Mouse (Mus musculus): ENCODE data around the gene Pym1. TPM values are rescaled to one million over a fixed set of nuclear protein-coding genes. Genes with fewer than 3 reads are reported as not detected.
A peak's percentile ranks its signal among the peaks of the same experiment; 100 is the strongest.

The Pym1 gene
- polyA plus RNA-seq, 1 experiment from 2014 or later, result 51.2 TPM

DNA sequence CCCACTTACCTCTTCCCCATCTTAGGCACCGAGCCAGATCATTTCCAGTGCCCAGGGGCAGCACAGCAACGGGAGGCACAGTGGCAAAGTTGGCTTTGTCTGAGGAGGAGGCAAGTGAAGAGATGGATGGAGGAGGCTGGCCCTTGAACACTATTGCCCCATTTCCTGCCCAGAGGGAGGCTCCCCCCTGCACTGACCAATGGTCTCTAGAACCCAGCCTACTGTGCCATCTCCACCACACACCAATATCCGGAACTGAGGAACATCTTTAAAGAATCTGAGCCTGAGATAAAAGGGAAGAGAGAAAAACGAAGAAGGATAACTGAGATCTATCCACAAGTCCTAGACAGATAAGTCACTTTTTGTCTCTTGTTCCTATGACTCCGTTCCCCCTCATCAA, 19.6 kb upstream of the Pym1 start:
- ATAC-seq (ENCODE audit: low FRiP score), result no peak
- Histone ChIP-seq H3K4me2 (no peak overlapping the region), H3K9me3 (no peaks in the 10 kb centered on the region), H3K4me3 (replicated peaks) (no peak overlapping the region), H3K27me3 (peaks cover 4% of the 10 kb centered on the region; the same call in 1 of the 2 replicates), H3K4me1 (no peaks in the 10 kb centered on the region), H3K27ac (no peak overlapping the region), H3K36me3 (replicated peaks) (no peaks in the 10 kb centered on the region), H3K9ac (no peak overlapping the region)
- 87% methylated on average over 5 of the region's 5 CpGs for WGBS

GRCm38 (mm10) chr10:128731002-128731433, 16.7 kb upstream of the Pym1 start:
- H3K4me1 ChIP-seq, result no peaks in the 10 kb centered on the region
- no peak overlapping the region for H3K4me3 ChIP-seq (replicated peaks)
- H3K27me3 ChIP-seq, result peaks cover 4% of the 10 kb centered on the region; the same call in 1 of the 2 replicates
- H3K36me3 ChIP-seq (replicated peaks), result no peaks in the 10 kb centered on the region
- peak; percentile 60 for ATAC-seq (ENCODE audit: low FRiP score)
- no peak overlapping the region for H3K9ac ChIP-seq
- H3K4me2 ChIP-seq, result peak overlapping the region; percentile 31; the same call in 1 of the 2 replicates
- H3K9me3 ChIP-seq, result no peaks in the 10 kb centered on the region
- H3K27ac ChIP-seq, result no peak overlapping the region
- 16% methylated on average over 10 of the region's 10 CpGs for WGBS

GRCm38 (mm10) chr10:128731992-128732391, 15.7 kb upstream of the Pym1 start:
- Histone ChIP-seq H3K9me3 (no peaks in the 10 kb centered on the region), H3K36me3 (replicated peaks) (no peaks in the 10 kb centered on the region), H3K4me3 (replicated peaks) (no peak overlapping the region), H3K27me3 (peaks cover 4% of the 10 kb centered on the region; the same call in 1 of the 2 replicates), H3K4me1 (no peaks in the 10 kb centered on the region), H3K27ac (no peak overlapping the region), H3K4me2 (no peak overlapping the region), H3K9ac (no peak overlapping the region)
- ATAC-seq (ENCODE audit: low FRiP score), result no peak

DNA sequence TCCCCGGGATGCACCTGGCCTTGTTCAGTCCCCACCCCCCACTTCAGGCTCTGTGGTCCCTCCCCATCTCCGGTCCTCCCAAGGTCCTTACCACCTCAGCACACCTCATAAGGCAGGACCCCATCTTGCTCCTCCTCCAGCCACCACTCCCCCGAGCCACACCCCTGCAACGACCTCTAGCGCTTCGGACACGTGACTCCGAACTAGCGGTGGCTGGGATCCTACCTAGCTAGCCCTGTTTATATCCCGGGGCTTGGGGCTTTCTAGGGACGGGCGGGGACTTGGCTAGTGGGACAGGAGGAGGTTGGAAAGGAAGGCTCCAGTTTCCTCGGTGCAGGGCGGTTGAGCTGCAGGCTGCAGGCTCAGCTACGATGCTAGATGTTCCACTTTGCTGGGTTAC, 10.3 kb upstream of the Pym1 start:
- no peaks in the 10 kb centered on the region for H3K36me3 ChIP-seq (replicated peaks)
- H3K4me2 ChIP-seq, result peak overlapping the region; percentile 43
- H3K27me3 ChIP-seq, result peaks cover 12% of the 10 kb centered on the region
- no peak for ATAC-seq (ENCODE audit: low FRiP score)
- 3% methylated on average over 15 of the region's 15 CpGs for WGBS
- no peak overlapping the region; the same call in 1 of the 2 replicates for H3K4me3 ChIP-seq (replicated peaks)
- H3K27ac ChIP-seq, result no peak overlapping the region
- H3K9me3 ChIP-seq, result no peaks in the 10 kb centered on the region
- peaks cover 5% of the 10 kb centered on the region for H3K4me1 ChIP-seq
- no peak overlapping the region for H3K9ac ChIP-seq

DNA sequence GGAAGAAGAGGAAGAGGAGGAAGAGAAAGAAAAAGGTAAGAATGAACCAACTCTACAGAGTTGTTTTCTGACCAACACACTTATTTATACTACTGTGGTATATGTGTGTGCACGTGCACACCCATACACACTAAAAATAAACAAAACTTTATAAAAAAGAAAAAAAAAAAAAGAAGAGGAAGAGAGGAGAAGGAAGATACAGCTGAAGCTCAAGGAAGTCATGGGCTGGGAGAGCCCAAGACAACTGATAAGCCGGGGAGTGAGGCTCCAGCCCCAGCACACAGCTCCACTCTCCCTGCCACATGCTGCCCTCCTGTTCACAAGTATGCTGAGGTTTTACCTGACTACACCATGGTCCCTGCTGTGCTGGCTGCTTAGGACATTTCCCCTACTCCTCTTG, 7.4 kb upstream of the Pym1 start:
- Histone ChIP-seq H3K9ac (no peak overlapping the region), H3K27ac (no peak overlapping the region), H3K9me3 (no peaks in the 10 kb centered on the region), H3K36me3 (replicated peaks) (no peaks in the 10 kb centered on the region), H3K27me3 (peaks cover 40% of the 10 kb centered on the region), H3K4me2 (no peak overlapping the region), H3K4me3 (replicated peaks) (no peak overlapping the region), H3K4me1 (peaks cover 19% of the 10 kb centered on the region)
- no peak for ATAC-seq (ENCODE audit: low FRiP score)
- WGBS, result 70% methylated on average over 2 of the region's 2 CpGs

DNA sequence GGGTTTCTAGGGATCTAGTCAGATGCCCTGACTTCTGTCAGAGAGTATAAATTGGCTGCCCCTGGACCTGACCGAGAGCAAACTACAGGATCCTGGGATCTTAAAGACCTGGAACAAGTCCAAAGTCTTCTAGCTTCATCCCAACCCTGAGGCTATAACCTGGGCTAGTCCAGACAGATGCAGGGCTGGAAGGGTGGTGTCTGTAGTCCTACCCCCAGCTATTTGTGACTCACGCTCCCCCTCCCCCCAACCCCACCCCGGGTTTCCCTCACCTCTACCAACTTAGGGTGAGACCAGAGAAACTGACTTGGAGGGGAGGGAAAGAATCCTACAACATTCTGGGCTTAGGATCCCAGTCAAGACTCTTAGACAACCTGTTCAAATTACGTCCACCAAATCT, 5.1 kb upstream of the Pym1 start:
- Histone ChIP-seq H3K9ac (no peak overlapping the region), H3K27ac (no peak overlapping the region), H3K4me1 (peaks cover 14% of the 10 kb centered on the region), H3K36me3 (replicated peaks) (no peaks in the 10 kb centered on the region), H3K27me3 (peaks cover 49% of the 10 kb centered on the region), H3K9me3 (no peaks in the 10 kb centered on the region), H3K4me3 (replicated peaks) (no peak overlapping the region), H3K4me2 (peak overlapping the region; percentile 93; the same call in 1 of the 2 replicates)
- 50% methylated on average over 4 of the region's 4 CpGs for WGBS
- no peak for ATAC-seq (ENCODE audit: low FRiP score)

GRCm38 (mm10) chr10:128743235-128743634, 4.5 kb upstream of the Pym1 start:
- H3K27ac ChIP-seq, result no peak overlapping the region
- peak overlapping the region; percentile 58 for H3K4me3 ChIP-seq (replicated peaks)
- H3K4me1 ChIP-seq, result peaks cover 14% of the 10 kb centered on the region
- H3K27me3 ChIP-seq, result peaks cover 49% of the 10 kb centered on the region
- ATAC-seq (ENCODE audit: low FRiP score), result no peak
- peak overlapping the region; percentile 93 for H3K4me2 ChIP-seq
- 8% methylated on average over 7 of the region's 7 CpGs for WGBS
- H3K36me3 ChIP-seq (replicated peaks), result no peaks in the 10 kb centered on the region
- 0 out of 2 replicates have a peak overlapping the region, but pooled peaks have one; percentile 74 for H3K9ac ChIP-seq
- H3K9me3 ChIP-seq, result no peaks in the 10 kb centered on the region

DNA sequence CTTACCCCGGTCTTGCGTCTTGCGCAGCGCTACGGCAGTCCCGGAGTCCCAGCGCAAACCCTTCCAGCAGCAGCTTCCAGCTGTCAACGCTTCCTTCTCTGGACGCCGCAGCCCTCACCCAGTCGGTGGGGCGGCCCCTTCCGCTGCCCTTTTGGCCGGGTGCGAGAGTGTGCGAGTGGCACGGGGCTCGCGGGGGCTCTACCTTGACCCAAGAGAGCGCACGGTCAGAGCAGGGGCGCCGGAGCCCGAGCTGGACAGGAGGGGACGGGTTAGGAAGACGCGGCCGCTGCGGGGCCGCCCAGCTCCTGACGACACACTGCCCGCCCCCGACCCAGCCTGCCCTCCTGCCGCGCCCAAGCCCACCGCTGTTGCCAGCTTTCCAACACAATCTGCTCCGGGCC, 3.9 kb upstream of the Pym1 start:
- Histone ChIP-seq H3K4me1 (peaks cover 14% of the 10 kb centered on the region), H3K27ac (no peak overlapping the region), H3K9me3 (no peaks in the 10 kb centered on the region), H3K4me2 (peak overlapping the region; percentile 93), H3K9ac (peak overlapping the region; percentile 74), H3K36me3 (replicated peaks) (no peaks in the 10 kb centered on the region), H3K27me3 (peaks cover 49% of the 10 kb centered on the region), H3K4me3 (replicated peaks) (peak overlapping the region; percentile 58)
- under 1% methylated on average over 34 of the region's 37 CpGs for WGBS
- no peak for ATAC-seq (ENCODE audit: low FRiP score)

DNA sequence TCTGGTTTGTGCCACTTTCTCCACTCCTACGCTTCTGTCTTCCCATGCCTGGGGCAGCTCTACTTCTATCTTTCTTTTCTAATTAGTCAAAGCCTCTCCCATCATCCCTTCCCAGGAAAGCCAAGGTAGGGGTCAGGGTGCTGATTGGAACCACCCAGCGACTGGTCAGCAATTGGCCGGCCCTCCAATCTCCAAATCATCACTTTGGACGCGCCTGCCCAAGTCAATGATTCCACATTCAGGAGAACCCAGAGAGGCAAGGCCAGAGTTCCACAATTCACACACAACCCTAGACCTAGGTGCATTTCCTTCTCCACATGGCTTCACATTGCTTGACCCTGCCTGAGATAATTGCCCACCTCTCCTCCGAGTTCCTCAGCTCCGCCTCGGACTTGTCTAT, 3.5 kb upstream of the Pym1 start:
- Histone ChIP-seq H3K9ac (peak overlapping the region; percentile 74), H3K27me3 (peaks cover 49% of the 10 kb centered on the region), H3K4me3 (replicated peaks) (peak overlapping the region; percentile 58), H3K4me2 (peak overlapping the region; percentile 93), H3K27ac (no peak overlapping the region), H3K4me1 (peaks cover 19% of the 10 kb centered on the region), H3K36me3 (replicated peaks) (no peaks in the 10 kb centered on the region), H3K9me3 (no peaks in the 10 kb centered on the region)
- no peak for ATAC-seq (ENCODE audit: low FRiP score)
- WGBS, result 8% methylated on average over 8 of the region's 8 CpGs

- ATAC-seq (ENCODE audit: low FRiP score), result no peak
- H3K4me2 ChIP-seq, result peak within 1 kb of the TSS; percentile 93
- no peak within 1 kb of the TSS for H3K27ac ChIP-seq
- H3K4me1 ChIP-seq, result peaks cover 26% of the 10 kb centered on the region
- peaks cover 49% of the 10 kb centered on the region for H3K27me3 ChIP-seq
- H3K9me3 ChIP-seq, result no peaks in the 10 kb centered on the region
- H3K36me3 ChIP-seq (replicated peaks), result no peaks in the 10 kb centered on the region
- WGBS, result 23% methylated on average over 18 of the region's 18 CpGs
- H3K9ac ChIP-seq, result peak within 1 kb of the TSS; percentile 74
- peak within 1 kb of the TSS; percentile 58 for H3K4me3 ChIP-seq (replicated peaks)
These were observed 2.7 kb upstream of the Pym1 start, which contains the start of gene Dgka for GRCm38 (mm10) chr10:128744680-128745601. Gene Dgka (minus strand): TSS chr10:128744855.

- ATAC-seq (ENCODE audit: low FRiP score), result no peak
- WGBS, result 92% methylated on average over 10 of the region's 10 CpGs
- Histone ChIP-seq H3K36me3 (replicated peaks) (no peaks in the 10 kb centered on the region; the same call in 1 of the 2 replicates), H3K4me2 (no peak overlapping the region), H3K9ac (no peak overlapping the region), H3K27ac (no peak overlapping the region), H3K27me3 (peaks cover 44% of the 10 kb centered on the region), H3K9me3 (no peaks in the 10 kb centered on the region), H3K4me3 (replicated peaks) (no peak overlapping the region), H3K4me1 (peaks cover 29% of the 10 kb centered on the region)
These were observed 1.6 kb upstream of the Pym1 start for GRCm38 (mm10) chr10:128745946-128746613.

GRCm38 (mm10) chr10:128746972-128747645, 580 bp upstream of the Pym1 start:
- Histone ChIP-seq H3K4me3 (replicated peaks) (peak overlapping the region; percentile 76), H3K9ac (peak overlapping the region; percentile 80), H3K36me3 (replicated peaks) (no peaks in the 10 kb centered on the region; the same call in 1 of the 2 replicates), H3K27ac (peak overlapping the region; percentile 92), H3K4me2 (peak overlapping the region; percentile 89), H3K9me3 (no peaks in the 10 kb centered on the region), H3K27me3 (peaks cover 40% of the 10 kb centered on the region), H3K4me1 (peaks cover 29% of the 10 kb centered on the region)
- no peak for ATAC-seq (ENCODE audit: low FRiP score)
- 37% methylated on average over 9 of the region's 9 CpGs for WGBS

All from forebrain, embryonic 12.5 days (tissue).